Mouse (Mus musculus) E14TG2a.4 (cell line): Measurements from ENCODE around the gene Sub1.

Experiments
- CTCF ChIP-seq: conservative IDR thresholded peaks from 2 replicates; pipeline ENCODE4 v1.5.1; 2014; ENCODE audit warnings: low read length
- POU5F1 ChIP-seq: IDR thresholded peaks from 2 replicates; pipeline ENCODE4 v1.6.1; 2014; ENCODE audit warnings: low read length, borderline replicate concordance

- no peak for TF ChIP-seq CTCF
- TF ChIP-seq POU5F1 = no peak
These were observed 36.4 kb upstream of the Sub1 start for GRCm38 (mm10) chr15:12033155-12033554.
